Mouse (Mus musculus): ENCODE data around the gene Mog. TPM values are rescaled to one million over a fixed set of nuclear protein-coding genes. Genes with fewer than 3 reads are reported as not detected.

Mog gene
- not detected for total RNA-seq (2023)

DNA sequence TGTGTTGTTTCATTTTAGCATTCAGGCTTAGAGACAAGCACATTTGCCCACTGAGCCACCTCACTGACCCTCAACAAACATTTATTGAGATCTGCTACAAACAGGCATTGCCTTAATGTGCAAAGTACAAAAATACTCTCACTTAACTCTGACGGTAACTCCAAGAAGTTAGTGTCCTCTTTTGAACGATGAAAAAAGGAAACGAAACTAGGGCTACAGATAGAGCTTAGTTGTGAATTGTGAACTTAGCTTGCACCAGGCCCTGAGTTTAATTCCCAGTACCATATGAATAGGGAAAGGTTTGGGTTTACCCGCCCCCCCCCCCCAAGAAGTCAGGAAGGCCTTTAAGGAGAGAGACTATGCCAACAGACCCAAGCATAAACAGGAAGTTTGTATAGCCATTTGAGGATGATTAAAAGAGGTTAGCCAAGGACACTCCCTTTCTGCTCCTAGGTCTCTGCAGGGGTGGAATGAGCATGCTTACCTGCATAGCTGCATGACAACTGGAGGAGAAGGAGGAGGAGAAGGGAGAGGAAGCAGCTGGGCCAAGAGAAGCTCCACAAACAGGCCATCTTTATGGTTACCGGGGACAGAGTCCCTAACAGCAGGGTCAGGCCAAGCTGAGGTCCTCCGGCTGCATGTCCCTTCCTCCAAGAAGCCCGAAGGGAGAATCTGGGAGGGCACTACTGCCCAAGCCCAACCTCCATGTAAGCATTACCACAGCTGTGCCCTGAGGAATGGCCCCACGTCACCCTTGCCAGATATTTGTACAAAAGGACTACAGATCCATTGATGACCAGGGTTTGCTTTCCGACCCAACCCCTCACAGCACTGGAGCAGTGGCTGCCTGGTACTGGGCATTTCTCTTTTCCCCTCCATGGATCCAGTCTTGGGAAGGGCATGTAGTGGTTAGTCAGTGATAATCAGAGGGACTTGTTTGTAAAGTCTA lies at the start of gene Mog:
TSS of gene Mog (minus strand) at position 771 of the 949 bp plus-strand sequence.

DNA sequence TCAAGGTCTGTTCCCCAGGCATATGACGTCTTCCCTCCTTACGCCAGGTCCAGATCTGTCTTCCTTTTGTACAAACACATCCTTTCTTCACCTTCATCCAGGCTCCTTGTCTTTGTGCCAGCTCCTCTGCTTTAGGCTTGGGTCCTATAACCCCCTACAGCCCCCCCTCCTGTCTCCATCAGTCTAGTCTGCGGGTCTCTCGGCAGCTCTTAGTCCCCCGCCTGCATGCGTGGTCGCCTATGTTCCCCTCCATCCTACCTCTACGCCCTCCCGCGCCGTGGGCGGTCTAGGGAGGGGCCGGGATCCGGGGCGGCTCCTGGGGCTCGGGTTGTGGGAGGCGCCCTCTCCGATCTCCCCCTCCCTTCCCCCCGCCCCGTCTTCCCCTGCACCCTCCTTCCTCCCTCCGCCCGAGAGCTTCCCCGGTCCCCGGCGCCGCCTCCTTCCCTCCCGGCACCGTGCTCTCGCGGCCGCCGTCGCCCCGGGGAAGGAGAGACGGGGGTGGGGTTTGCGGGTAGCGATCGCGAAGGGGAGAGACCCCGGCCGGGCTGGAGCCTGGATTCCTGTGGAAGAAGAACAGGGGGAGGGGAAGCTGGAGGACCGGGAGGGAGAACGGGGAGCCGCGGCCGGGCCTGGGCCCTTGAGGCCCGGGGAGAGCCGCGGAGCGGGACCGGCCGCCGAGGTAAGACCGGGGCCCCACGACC lies 22.6 kb upstream of the Mog start, which contains the start of gene Gabbr1:
TSS of gene Gabbr1 (plus strand) at position 356 of the 701 bp plus-strand sequence.

DNA sequence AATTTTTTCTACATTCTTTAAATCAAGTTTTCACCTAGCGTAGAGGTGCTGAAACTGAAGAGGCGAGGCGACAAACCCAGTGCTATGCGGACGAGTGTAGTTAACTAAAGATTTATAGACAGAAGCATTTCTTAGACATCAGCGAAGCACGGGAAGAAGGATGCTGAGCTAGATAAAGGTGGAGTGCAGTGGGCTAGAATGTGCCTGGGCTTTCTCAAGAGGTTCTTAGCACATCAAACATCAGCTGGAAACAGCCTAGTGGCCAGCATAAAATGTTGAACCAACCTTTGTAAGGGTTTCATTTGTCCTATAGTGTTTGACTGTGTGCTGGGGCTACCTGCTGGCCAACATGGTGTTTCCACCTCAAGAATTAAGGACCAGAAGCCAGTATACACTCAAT lies 22.3 kb downstream of the Mog start, which contains the start of gene Zfp57:
TSS of gene Zfp57 (plus strand) at position 301 of the 400 bp plus-strand sequence.

DNA sequence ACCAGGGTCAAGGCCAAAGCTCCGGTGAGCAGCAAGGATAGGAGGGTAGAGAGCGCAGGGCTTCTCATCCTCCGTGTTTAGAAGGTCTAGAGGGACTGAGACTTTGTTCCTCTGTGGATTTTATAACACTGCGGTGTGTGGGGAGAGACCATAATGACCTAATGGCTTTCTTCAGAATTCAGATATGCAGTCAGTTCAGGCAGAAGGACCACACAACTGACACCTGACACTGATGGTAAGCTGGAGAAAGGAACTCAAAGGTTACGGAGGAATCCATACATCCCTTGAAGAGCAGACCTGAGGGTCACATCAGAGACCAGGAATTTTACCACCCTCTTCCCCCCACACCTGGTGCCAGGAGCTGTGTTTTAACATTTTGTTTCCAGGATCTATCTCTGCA lies 33.8 kb downstream of the Mog start, which contains the start of gene H2-M5:
TSS of gene H2-M5 (minus strand) at position 101 of the 400 bp plus-strand sequence.

DNA sequence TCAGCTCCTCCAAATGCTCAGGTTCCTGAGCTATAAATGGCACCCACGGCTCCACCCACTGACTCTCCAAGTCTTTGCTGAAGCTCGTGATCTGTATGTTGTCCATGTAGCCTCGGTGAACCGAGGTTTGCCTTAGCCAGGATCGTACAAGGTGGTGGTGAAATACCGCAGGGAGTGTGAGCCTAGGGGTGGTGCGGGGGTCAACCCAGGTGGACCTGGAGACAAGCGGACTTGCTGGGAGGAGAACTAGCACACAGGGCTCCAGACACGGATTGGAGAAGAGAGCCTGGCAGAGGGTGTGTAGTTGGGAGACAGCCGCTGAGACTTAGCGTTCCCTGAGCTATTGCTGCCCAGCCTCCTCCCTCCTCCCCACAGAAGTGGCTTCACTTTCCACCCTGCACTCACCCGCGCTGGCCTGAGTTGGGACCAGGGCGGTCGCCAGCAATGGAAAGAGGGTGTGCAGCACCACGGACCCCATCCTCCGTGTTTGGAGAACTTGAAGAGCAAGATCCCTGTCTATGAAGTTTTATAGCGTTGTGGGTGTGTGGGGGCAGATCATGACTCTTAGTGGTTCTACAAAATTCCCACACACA lies 41.9 kb downstream of the Mog start, which contains the start of gene 2410137M14Rik:
TSS of gene 2410137M14Rik (minus strand) at position 17 of the 593 bp plus-strand sequence.

Other genes starting within 250 kb of the Mog start
- not detected for gene H2-M10.6, start 211.2 kb downstream of the Mog start, total RNA-seq (2023)
- 112 TPM for gene Trim26, start 186.3 kb downstream of the Mog start, total RNA-seq (2023)
- not detected for gene Trim15, start 156.2 kb downstream of the Mog start, total RNA-seq (2023)
- 0.27 TPM for gene Trim10, start 153.8 kb downstream of the Mog start, total RNA-seq (2023)
- not detected for gene Trim40, start 133.3 kb downstream of the Mog start, total RNA-seq (2023)
- not detected for gene Trim31, start 125.3 kb downstream of the Mog start, total RNA-seq (2023)
- gene Rnf39, start 80.5 kb downstream of the Mog start, total RNA-seq (2023), result 1.2 TPM
- 47.8 TPM for gene Ppp1r11, start 71.7 kb downstream of the Mog start, total RNA-seq (2023)
- gene Znrd1, start 64.8 kb downstream of the Mog start, total RNA-seq (2023), result 52.5 TPM
- gene Znrd1as, start 64.8 kb downstream of the Mog start, total RNA-seq (2023), result 1.4 TPM
- not detected for gene 2410137M14Rik, start 42.2 kb downstream of the Mog start, total RNA-seq (2023)
- gene H2-M5, start 33.9 kb downstream of the Mog start, total RNA-seq (2023), result not detected
- not detected for gene Zfp57, start 22.2 kb downstream of the Mog start, total RNA-seq (2023)
- 116 TPM for gene Gabbr1, start 22.6 kb upstream of the Mog start, total RNA-seq (2023)
- not detected for gene Olfr90, start 65.1 kb upstream of the Mog start, total RNA-seq (2023)
- gene Olfr91, start 74.9 kb upstream of the Mog start, total RNA-seq (2023), result not detected
- gene Olfr92, start 96.7 kb upstream of the Mog start, total RNA-seq (2023), result not detected
- gene Olfr93, start 138.1 kb upstream of the Mog start, total RNA-seq (2023), result not detected
- not detected for gene Ubd, start 170.5 kb upstream of the Mog start, total RNA-seq (2023)
- gene Olfr94, start 177.6 kb upstream of the Mog start, total RNA-seq (2023), result not detected
- gene Olfr95, start 189.7 kb upstream of the Mog start, total RNA-seq (2023), result not detected
- gene Olfr96, start 196.7 kb upstream of the Mog start, total RNA-seq (2023), result not detected
- gene Olfr97, start 213.9 kb upstream of the Mog start, total RNA-seq (2023), result not detected
- gene Olfr98, start 240.4 kb upstream of the Mog start, total RNA-seq (2023), result not detected
- gene H2-M3, start 246.8 kb upstream of the Mog start, total RNA-seq (2023), result 28.4 TPM